Mouse (Mus musculus): Measurements from ENCODE around the gene Sh3bp4.

Gene Sh3bp4

DNA sequence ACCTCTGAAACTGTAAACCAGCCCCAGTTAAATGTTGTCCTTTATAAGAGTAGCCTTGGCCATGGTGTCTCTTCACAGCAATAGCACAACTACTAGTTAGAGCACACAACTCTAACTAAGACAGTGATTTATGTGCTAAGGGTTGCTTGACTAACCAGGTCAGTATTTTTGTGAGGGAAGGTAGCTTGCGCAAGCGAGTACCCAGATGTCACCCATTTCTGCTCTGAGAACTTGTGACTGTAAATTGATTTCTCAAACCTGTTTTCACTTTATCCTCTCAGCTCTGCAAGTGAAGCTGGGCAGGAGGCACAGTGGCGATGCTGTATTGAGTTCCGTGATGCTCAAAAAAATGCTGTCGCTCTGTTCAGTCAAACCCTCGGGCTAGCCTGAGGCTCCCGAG is 117.2 kb downstream of the Sh3bp4 start:
- DNase-seq (ENCODE audit: low spot score in 2 of 2), result no peak

DNA sequence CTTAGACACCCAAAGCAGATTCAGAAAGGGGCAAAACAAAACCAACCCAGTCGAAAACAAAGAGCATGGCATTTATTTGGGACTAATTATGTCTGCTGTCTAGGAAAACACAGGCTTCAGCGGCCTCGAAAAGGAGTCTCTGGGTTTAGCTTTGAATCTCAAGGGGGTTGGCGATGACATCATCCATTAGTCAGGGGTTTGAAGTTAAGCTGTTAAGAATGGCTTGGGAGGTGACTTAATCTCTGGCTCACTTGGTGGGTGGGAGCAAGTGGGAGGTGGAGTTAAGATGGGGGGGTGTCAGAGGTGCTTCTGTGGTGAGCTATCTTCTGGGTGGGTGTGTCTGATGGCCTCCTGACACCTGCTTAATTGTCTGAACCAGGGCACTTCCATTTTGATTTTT is 117.9 kb downstream of the Sh3bp4 start:
- DNase-seq (ENCODE audit: low spot score in 2 of 2), result no peak

DNA sequence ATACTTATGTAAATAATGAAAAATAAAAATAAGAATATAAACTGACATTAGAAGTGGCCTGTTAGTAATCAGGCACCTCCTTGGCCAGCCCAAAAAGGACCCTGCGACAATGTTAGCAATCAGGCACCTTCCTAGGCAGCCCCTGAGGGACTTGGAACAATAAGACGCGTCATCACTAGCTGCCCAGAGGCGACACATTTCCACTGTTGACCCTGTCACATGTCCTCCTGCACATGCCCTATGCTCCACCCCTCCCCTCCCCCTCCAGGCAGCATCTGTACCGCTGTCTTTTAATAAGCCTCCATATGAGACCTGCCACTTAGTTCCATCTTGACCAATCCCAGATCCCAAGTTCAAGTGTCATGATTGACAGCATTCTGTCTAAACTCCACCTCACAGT is 119.0 kb downstream of the Sh3bp4 start:
- no peak for DNase-seq (ENCODE audit: low spot score in 2 of 2)

DNA sequence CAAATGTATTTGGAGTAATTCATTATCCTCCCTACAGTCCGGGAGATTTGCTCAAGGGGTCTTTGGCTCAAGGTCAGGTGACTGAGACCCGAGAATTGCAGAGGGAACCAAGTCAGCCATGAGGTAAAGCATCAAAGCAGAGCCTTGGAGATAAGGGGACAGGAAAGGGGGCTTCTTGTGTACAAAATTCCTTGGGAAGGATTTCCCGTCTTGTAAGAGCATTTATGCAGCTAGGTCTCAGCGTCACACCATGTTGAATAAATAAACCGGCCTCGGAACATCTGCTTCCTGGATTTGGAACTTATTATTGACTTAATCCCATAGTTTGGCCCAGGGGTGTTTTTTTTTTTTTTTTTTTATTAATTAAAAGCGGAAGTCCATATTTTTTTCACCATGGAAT is 120.4 kb downstream of the Sh3bp4 start:
- no peak for DNase-seq (ENCODE audit: low spot score in 2 of 2)

DNA sequence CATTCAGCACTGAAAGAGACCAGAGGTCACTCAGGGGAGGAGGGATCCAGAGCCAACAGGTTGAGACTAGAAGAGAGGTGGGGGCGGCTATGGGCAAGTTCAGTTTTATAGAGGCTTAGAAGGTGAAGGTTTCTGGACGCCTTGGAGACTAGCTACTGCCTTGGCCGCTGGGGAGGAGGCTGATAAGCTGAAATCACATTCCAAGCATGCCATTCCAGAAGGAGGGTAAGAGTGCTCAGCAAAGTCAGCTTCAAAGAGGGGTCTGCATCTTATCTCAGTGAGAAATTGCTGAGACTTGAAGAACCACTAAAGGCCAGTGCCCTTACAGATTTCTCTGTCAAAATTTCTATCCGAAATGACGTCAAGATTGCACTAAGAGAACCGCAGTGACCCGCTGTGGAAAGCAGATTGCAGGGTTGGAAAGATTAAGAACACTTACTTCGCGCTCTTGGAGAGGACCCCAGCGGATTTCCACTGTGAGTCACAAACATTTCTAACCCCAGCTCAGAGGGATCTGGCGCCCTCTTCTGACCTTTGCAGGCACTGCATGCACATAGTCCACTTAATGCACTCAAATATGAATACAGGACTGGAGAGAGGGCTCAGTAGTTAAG is 121.0 kb downstream of the Sh3bp4 start:
- DNase-seq (ENCODE audit: low spot score in 2 of 2), result peak; percentile 10 to 35

DNA sequence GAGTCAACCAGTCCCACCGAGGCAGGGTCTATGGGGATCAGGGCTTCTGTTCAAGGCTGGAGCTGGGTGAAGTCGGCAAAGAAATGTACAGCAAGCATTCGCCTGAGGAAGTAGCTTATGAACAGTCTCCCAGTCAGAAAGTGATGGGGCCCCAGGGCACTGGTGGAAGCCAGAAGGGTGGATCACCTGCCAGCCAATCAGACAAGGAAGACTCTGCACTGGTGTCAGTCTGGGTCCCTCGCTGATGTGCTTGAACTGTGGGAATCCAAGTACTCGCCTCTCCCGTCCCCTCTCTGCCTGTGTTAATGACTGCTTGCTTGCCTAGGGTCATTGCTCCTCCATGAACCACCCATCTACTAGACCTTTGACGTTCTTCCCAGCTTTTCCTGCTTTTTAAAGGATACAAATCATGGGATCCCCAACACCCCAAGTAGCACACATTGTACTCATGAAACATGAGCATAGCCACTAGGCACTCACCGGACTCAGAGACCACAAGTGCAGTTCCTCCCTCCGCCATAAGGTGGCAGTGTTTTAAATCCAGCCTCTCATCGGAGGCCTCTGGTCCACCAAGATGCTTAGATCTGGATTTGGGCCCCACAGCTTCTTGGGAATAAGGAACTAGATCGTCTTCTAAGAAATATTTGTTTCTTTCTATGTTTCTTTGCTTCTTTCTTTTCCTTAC is 122.5 kb downstream of the Sh3bp4 start:
- peak; percentile 6 to 19 for DNase-seq (ENCODE audit: low spot score in 2 of 2)

DNA sequence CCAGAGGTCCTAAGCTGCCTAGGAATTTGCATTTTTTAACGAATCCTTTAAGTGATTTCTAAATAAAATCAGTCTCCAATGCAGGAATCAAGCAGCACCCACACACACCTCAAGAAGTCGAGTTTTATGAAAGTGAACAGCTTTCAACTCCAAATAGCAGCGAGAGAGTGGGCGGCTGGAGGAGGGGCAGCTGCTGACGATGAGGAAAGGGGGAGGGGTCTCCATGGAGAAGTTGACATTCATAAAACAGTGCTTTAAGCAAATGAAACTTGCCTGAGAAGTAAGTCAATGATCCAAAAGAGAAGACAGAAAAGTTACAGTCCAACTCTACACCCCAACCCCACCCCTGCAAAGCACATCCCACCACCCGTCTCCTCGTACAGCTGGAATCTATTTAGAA is 123.4 kb downstream of the Sh3bp4 start:
- no peak for DNase-seq (ENCODE audit: low spot score in 2 of 2)

DNA sequence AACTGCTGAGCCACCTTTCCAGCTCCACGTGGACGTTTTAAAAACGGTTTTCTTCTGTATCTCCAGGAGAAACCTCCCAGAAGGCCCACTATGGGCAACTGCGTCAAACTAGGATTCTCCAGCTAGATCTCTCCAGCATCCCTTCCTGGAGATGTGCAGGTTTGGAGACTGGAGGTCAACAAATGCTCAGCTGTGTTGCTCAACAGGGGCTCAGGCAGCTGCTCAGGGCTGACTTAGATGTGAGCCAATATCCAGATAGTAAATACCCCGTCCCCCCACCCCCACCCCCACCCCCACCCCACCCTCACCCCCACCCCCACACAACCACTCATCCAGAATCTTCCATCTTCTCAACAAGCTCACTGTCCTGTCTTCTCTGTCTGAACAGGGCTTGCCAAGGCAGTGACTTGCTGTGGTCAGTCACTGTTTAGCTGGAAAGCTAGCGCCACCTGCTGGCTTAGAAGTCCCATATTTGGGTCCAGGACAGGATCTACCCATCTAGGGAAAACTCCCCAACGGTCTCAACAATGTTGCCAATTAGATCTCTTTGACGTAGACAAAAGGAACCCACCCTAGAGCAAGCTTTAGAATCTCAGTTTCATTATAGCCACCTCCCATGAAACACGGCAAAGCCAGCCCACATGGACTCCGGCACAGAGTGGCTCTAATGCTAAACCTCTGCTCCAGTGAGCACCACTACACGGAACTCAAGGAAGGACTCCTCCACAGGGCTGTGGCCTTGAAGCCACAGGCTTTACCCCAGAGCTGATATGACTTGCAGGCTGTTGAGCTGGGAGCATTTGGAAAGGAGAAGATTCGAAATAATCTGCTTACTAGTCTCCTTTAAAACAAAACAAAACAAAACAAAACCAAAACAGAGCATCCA is 125.9 kb downstream of the Sh3bp4 start:
- peak; percentile 13 to 20 for DNase-seq (ENCODE audit: low spot score in 2 of 2)

Measured in natural killer cell, adult 2 months (primary cell).